Mouse (Mus musculus) left cerebral cortex, adult 2 months (tissue): Measurements from ENCODE around the gene Gng4. TPM values are rescaled to one million over a fixed set of nuclear protein-coding genes. Genes with fewer than 3 reads are reported as not detected.
A peak's percentile ranks its signal among the peaks of the same experiment; 100 is the strongest.

Experiments
- DNase-seq, 2 experiments: peaks; one replicate each; pipeline ENCODE4 v3.0.0; 2021 to 2022; ENCODE audit warnings: low spot score in 2 of 2, mixed read lengths in 1 of 2; ENCODE audit errors: extremely low spot score in 1 of 2
- H3K27ac ChIP-seq: fragments of 200-600 bp; 2 replicates; pipeline ENCODE4 v1.8.1; 2022
- H3K4me3 ChIP-seq: fragments of 200-600 bp; 2 replicates; pipeline ENCODE4 v1.8.1; 2022
- CTCF ChIP-seq: fragments of 200-600 bp; IDR thresholded peaks from 2 replicates; pipeline ENCODE4 v1.8.1; 2022; ENCODE audit warnings: antibody characterized with exemption, mild to moderate bottlenecking, moderate library complexity
- intact Hi-C: fragments of 180-260 bp; cut with DNase I; formaldehyde crosslinking; loops from one replicate; pipeline ENCODE4 v1.15.1; 2025
- total RNA-seq, 2 experiments: library from RNA; stranded (reverse); gene quantifications; 2 replicates each; pipeline ENCODE4 v1.2.3; 2021

Gng4 gene
- total RNA-seq, 2 experiments from 2014 or later = 39.3 to 45.2 TPM

DNA sequence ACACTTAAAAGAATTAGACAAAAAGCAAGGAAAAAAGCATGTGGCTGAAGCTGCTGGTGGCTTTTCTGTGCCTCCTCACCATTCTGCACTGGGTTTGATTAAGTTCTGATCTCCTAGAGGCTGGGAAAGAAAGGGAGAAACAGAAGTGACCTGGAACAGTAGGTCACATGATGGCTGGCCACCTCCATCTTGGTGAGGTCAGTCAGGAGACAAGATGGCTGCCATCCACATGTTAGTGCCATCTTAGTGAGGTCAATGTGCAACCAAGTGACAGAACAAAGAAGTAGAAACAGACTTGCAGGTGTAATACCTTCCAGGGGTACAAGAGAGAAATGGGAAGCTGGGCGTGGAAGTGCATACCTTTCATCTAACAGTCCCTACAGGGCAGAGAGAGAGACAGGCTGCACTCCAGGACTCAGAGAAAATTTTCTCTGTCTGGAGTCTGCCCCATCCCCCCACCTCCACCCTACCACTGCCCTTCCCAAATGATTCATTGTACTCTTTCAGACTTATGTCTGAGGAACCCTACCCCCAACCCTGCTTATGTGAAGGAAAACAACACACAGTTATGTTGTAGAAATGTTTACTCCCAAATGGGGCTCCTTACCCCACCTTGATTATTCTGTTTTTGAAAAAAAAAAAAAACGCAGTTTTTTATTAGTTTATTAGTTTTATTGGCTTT lies 83.4 kb downstream of the Gng4 start:
- Histone ChIP-seq H3K4me3 (no peak overlapping the region), H3K27ac (no peak overlapping the region)
- intact Hi-C loops = loop anchor here (5.0 kb wide), 2 partner anchors 90 to 350 kb away; no protein-coding TSS in a partner anchor
- TF ChIP-seq CTCF = no peak
- no peak for DNase-seq

DNA sequence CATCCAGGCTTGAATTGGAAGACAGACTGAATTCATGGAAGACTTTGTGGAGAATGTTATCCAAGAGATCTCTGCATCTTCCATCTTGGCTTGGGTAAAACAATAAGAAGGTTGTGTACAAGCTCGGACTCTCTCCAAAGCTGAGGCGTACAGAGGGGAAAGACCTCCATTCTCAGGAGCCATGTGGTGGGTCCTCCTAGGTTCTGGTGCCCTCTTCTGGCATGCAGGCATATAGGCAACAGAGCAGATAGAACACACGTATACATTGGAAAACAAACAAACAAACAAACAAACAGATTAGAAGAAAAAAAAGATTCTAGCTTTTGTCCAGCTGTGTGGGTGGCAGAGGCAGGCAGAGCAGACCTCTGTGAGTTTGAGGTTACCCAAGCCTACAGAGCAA lies 84.1 kb downstream of the Gng4 start:
- DNase-seq = peak; percentile 19 to 24
- no peak overlapping the region for H3K27ac ChIP-seq
- no peak overlapping the region for H3K4me3 ChIP-seq
- intact Hi-C loops = loop anchor here (5.0 kb wide), 2 partner anchors 91 to 351 kb away; no protein-coding TSS in a partner anchor
- TF ChIP-seq CTCF = peak; percentile 67

Other genes with a start within 250 kb of the Gng4 start
- 10 to 100 TPM; 63.2 to 64.6 TPM for gene Lyst, start 193.7 kb upstream of the Gng4 start, total RNA-seq
- gene B3galnt2, start 170.4 kb downstream of the Gng4 start, total RNA-seq = 10 to 100 TPM; 15.2 to 15.4 TPM